Mouse (Mus musculus): Measurements from ENCODE around the gene Tm6sf2. TPM values are rescaled to one million over a fixed set of nuclear protein-coding genes. Genes with fewer than 3 reads are reported as not detected.
"Not testable (repeated sequence)": the region's sequence is repeated elsewhere in the genome, so short reads cannot be mapped to it uniquely, and the experiment has no call there.

Gene Tm6sf2
- polyA plus RNA-seq, 1 experiment from 2014 or later, result 1.0 TPM

DNA sequence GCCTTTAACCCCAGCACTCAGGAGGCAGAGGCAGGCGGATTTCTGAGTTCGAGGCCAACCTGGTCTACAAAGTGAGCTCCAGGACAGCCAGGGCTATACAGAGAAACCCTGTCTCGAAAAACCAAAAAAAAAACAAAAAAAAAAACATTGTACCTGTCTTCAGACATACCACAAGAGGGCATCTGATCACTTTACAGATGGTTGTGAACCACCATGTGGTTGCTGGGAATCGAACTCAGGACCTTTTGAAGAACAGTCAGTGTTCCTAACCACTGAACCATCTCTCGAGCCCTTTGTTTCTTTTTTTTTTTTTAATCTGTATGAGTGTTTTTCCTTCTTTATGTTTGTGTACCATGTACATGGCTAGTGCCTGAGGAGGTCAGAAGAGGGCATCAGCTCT is 22.3 kb upstream of the Tm6sf2 start:
- not testable (repeated sequence) for DNase-seq (ENCODE audit: low spot score); H3K9ac ChIP-seq; H3K27me3 ChIP-seq (ENCODE audit: control insufficient read depth, insufficient read depth, low read length); H3K4me2 ChIP-seq (replicated peaks); H3K27ac ChIP-seq; H3K9me3 ChIP-seq (ENCODE audit: control insufficient read depth, low read length); H3K4me1 ChIP-seq (replicated peaks; ENCODE audit: control insufficient read depth, insufficient read depth, low read length); H3K4me3 ChIP-seq (replicated peaks; ENCODE audit: low read length); ATAC-seq (ENCODE audit: low FRiP score)
- peaks cover 63% of the 10 kb centered on the region for H3K36me3 ChIP-seq (replicated peaks; ENCODE audit: control insufficient read depth, insufficient read depth)
- 95% methylated on average over 5 of the region's 5 CpGs for WGBS

DNA sequence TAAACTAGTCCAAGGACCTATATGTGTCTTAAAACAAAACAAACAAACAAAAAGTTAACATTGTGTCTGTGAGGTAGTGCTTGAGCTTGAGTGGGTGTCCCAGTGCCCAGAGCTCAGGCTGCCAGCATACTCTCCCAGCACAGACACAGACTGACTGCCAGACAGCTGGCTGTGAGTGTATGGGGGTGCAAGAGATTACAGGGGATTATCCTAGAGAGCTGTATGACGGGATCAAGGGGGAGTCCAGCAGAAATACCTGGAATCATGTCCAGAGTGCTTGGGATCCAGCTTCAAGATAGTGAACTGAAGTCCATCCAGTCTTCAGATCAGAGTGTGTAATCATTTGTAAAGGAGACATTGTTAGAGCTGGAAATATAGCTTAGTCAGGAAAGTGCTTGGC is 15.0 kb upstream of the Tm6sf2 start:
- Histone ChIP-seq H3K4me2 (replicated peaks) (no peak overlapping the region), H3K36me3 (replicated peaks; ENCODE audit: control insufficient read depth, insufficient read depth) (peaks cover 91% of the 10 kb centered on the region), H3K4me3 (replicated peaks; ENCODE audit: low read length) (no peak overlapping the region), H3K9ac (no peak overlapping the region), H3K9me3 (ENCODE audit: control insufficient read depth, low read length) (no peaks in the 10 kb centered on the region), H3K4me1 (replicated peaks; ENCODE audit: control insufficient read depth, insufficient read depth, low read length) (no peaks in the 10 kb centered on the region), H3K27ac (no peak overlapping the region), H3K27me3 (ENCODE audit: control insufficient read depth, insufficient read depth, low read length) (no peaks in the 10 kb centered on the region)
- 74% methylated on average over 1 of the region's 1 CpGs for WGBS
- no peak for ATAC-seq (ENCODE audit: low FRiP score)
- DNase-seq (ENCODE audit: low spot score), result no peak

DNA sequence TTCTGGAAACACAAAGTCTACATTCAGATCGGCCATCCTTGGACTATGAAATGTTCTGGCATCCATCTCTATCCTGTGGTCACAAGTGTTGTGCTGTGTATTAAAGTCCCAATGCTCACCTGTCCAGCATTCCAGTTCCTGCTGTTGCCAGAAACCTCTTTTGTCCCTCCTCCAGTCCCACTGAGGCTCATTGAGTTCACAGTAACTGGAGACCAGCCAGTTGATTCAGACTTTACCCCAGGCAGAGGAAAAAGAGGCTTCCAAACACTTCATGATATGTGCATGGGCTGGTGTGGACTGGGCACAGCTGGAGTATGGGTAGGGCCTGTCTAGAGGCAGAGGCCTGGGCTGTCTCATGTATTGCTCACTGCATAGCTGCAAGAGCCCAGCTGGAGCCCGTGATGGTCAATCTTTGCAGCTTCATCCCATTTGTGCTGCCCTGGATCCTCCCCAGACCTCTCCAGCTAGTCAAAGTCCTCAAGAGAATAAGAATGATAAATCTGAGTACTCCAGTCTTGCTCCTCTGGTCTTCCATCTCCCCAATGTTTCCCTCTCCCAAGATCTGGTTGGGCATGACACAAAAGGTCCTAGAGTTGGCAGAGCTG is 786 bp upstream of the Tm6sf2 start:
- Histone ChIP-seq H3K27ac (no peak overlapping the region), H3K4me2 (replicated peaks) (no peak overlapping the region), H3K9me3 (ENCODE audit: control insufficient read depth, low read length) (no peaks in the 10 kb centered on the region), H3K4me1 (replicated peaks; ENCODE audit: control insufficient read depth, insufficient read depth, low read length) (no peaks in the 10 kb centered on the region), H3K36me3 (replicated peaks; ENCODE audit: control insufficient read depth, insufficient read depth) (peaks cover 54% of the 10 kb centered on the region), H3K4me3 (replicated peaks; ENCODE audit: low read length) (no peak overlapping the region), H3K27me3 (ENCODE audit: control insufficient read depth, insufficient read depth, low read length) (no peaks in the 10 kb centered on the region), H3K9ac (no peak overlapping the region)
- no peak for DNase-seq (ENCODE audit: low spot score)
- ATAC-seq (ENCODE audit: low FRiP score), result no peak
- WGBS, result 93% methylated on average over 2 of the region's 2 CpGs

DNA sequence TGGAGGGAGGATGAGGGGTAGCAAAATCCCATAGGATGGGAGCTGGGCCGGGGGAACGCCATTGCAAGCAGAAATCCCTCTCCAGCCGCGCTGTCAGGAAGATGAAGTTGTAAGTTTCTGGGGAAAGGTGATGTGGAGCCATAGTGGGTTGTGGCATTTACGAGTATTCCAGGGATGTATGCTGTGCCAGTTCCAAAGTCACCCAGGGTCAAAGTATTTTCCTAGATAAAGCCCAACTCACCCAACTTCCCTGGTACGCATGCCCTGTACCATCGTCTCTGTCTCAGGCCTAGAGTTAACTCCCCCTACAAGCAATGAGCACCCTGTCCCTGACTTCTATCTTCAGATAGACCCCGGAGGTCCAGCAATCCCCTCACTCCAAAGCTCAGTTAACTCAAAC is 396 bp downstream of the Tm6sf2 start:
- no peak overlapping the region for H3K9ac ChIP-seq
- ATAC-seq (ENCODE audit: low FRiP score), result no peak
- no peak overlapping the region for H3K4me3 ChIP-seq (replicated peaks; ENCODE audit: low read length)
- no peak overlapping the region for H3K27ac ChIP-seq
- H3K27me3 ChIP-seq (ENCODE audit: control insufficient read depth, insufficient read depth, low read length), result no peaks in the 10 kb centered on the region
- H3K4me1 ChIP-seq (replicated peaks; ENCODE audit: control insufficient read depth, insufficient read depth, low read length), result no peaks in the 10 kb centered on the region
- WGBS, result 72% methylated on average over 8 of the region's 8 CpGs
- no peak for DNase-seq (ENCODE audit: low spot score)
- peaks cover 49% of the 10 kb centered on the region for H3K36me3 ChIP-seq (replicated peaks; ENCODE audit: control insufficient read depth, insufficient read depth)
- 0 out of 2 replicates have a peak overlapping the region, but pooled peaks have one; percentile 10 for H3K4me2 ChIP-seq (replicated peaks)
- H3K9me3 ChIP-seq (ENCODE audit: control insufficient read depth, low read length), result no peaks in the 10 kb centered on the region

DNA sequence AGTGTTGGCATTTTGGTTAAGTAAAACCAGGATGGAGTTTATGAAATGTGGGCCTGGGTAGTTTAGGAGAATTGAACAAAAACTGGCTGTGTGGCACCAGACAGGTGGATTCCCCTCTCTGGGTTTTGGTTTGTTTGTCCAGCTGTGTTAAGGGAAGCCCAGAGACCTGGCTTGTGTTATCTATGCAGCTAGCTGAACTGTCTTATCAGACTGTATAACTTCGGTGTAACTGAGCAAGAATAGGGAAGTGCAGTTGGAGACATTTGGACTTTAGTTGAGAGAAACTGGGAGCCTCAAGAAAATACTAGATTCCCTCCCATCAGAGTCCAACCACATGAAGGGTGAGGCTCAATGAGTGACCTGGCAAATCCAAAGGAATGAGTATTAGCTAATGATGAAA is 958 bp downstream of the Tm6sf2 start:
- 81% methylated on average over 1 of the region's 1 CpGs for WGBS
- H3K36me3 ChIP-seq (replicated peaks; ENCODE audit: control insufficient read depth, insufficient read depth), result peaks cover 46% of the 10 kb centered on the region
- no peak for ATAC-seq (ENCODE audit: low FRiP score)

DNA sequence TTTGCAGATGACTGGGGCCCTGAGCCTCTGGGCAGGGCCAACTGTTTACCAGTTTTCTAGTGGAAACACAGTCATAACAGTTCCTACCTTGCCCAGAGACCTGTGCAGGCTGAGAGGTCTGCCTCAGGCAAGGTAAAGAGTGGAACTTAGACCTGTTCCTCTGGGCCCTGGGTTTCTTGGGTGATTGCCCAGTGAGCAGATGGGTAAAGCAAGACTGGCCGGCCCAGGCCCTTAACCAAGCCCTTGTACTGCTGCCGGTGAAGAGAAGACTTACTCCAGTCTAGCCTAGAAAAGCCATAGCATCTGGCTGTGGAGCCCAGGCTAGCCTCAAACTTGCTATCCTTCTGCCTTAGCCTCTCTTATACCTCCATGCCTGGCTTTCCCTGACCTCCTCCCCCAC is 9.3 kb downstream of the Tm6sf2 start:
- ATAC-seq (ENCODE audit: low FRiP score) (no peak), DNase-seq (ENCODE audit: low spot score) (no peak)
- Histone ChIP-seq H3K9ac (no peak overlapping the region), H3K4me1 (replicated peaks; ENCODE audit: control insufficient read depth, insufficient read depth, low read length) (peaks cover 15% of the 10 kb centered on the region), H3K4me2 (replicated peaks) (no peak overlapping the region), H3K4me3 (replicated peaks; ENCODE audit: low read length) (no peak overlapping the region), H3K27ac (no peak overlapping the region), H3K36me3 (replicated peaks; ENCODE audit: control insufficient read depth, insufficient read depth) (peaks cover 9% of the 10 kb centered on the region), H3K9me3 (ENCODE audit: control insufficient read depth, low read length) (no peaks in the 10 kb centered on the region), H3K27me3 (ENCODE audit: control insufficient read depth, insufficient read depth, low read length) (peaks cover 50% of the 10 kb centered on the region)
- 70% methylated on average over 2 of the region's 2 CpGs for WGBS

More for the DNA sequence above, 958 bp downstream of the Tm6sf2 start:
- no peaks in the 10 kb centered on the region for H3K27me3 ChIP-seq (ENCODE audit: control insufficient read depth, insufficient read depth, low read length)
- no peak overlapping the region for H3K4me2 ChIP-seq (replicated peaks)
- H3K4me3 ChIP-seq (replicated peaks; ENCODE audit: low read length), result no peak overlapping the region
- no peak overlapping the region for H3K27ac ChIP-seq
- no peak overlapping the region for H3K9ac ChIP-seq
- H3K4me1 ChIP-seq (replicated peaks; ENCODE audit: control insufficient read depth, insufficient read depth, low read length), result no peaks in the 10 kb centered on the region
- no peak for DNase-seq (ENCODE audit: low spot score)
- H3K9me3 ChIP-seq (ENCODE audit: control insufficient read depth, low read length), result no peaks in the 10 kb centered on the region

DNA sequence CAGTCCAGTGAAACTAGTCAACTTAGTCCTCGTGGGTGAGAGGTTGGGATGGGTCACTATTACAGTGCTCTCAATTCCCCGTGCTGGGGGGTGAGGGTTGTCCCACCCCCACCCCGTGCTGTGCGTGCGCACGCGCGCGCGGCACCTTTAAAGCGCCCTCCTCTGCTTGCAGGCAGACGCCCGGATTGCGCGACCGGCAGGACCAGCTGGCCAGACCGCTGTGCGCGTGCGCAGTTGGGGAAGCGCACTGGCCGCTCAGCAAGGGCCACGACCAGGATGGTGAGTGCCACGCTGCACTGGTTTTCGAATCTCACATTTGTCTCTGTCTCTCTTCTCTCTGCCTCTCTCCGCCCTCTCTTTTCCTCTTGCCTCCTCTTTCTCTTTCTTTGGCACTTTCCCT is 10.6 kb downstream of the Tm6sf2 start, which contains the start of gene Hapln4:
Gene Hapln4, plus strand, starts transcription at position 173 of the 400 bp plus-strand sequence.
- H3K27me3 ChIP-seq (ENCODE audit: control insufficient read depth, insufficient read depth, low read length), result peaks cover 63% of the 10 kb centered on the region
- under 1% methylated on average over 26 of the region's 26 CpGs for WGBS
- peak within 1 kb of the TSS; percentile 43 for H3K4me3 ChIP-seq (replicated peaks; ENCODE audit: low read length)
- no peaks in the 10 kb centered on the region for H3K9me3 ChIP-seq (ENCODE audit: control insufficient read depth, low read length)
- no peak within 1 kb of the TSS for H3K27ac ChIP-seq
- peak within 1 kb of the TSS; percentile 41 for H3K9ac ChIP-seq
- H3K36me3 ChIP-seq (replicated peaks; ENCODE audit: control insufficient read depth, insufficient read depth), result peaks cover under 1% of the 10 kb centered on the region; the same call in 1 of the 2 replicates
- DNase-seq (ENCODE audit: low spot score), result no peak
- H3K4me2 ChIP-seq (replicated peaks), result peak within 1 kb of the TSS; percentile 95
- peaks cover 20% of the 10 kb centered on the region for H3K4me1 ChIP-seq (replicated peaks; ENCODE audit: control insufficient read depth, insufficient read depth, low read length)
- ATAC-seq (ENCODE audit: low FRiP score), result no peak

DNA sequence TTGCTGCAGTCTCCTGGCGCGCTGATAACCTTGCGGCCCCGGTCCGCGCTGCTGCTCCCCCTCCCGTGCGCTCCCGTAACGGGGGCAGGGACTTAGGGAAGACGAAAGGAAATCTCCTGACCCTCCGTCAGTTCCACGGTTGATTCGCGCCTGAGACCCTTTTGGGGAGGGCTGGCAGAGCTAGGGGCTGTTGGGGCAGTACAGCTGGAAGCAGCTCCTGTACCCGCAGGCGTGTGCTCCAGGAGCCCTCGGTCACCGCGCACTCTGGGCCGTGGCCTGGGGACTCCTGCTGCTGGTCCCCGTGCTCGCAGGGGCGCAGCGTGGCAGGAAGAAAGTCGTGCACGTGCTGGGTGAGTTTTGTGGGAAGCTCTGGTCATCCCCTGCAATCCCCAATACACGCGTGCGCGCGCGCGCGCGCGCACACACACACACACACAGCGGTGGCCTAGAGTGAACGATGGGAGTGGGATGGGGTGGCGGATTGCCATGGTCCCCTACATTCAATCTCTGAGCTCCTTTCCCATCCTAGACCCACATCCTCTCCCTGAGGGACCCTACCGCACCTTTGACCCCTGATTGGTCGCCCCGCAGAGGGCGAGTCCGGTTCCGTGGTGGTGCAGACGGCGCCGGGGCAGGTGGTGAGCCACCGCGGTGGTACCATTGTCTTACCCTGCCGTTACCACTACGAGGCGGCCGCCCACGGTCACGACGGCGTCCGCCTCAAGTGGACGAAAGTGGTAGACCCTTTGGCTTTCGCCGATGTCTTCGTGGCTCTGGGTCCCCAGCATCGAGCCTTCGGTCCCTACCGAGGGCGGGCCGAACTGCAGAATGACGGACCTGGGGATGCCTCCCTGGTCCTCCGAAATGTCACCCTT is 11.7 kb downstream of the Tm6sf2 start:
- H3K9ac ChIP-seq, result peak overlapping the region; percentile 41
- peak overlapping the region; percentile 43 for H3K4me3 ChIP-seq (replicated peaks; ENCODE audit: low read length)
- under 1% methylated on average over 68 of the region's 71 CpGs for WGBS
- no peaks in the 10 kb centered on the region for H3K36me3 ChIP-seq (replicated peaks; ENCODE audit: control insufficient read depth, insufficient read depth)
- H3K4me1 ChIP-seq (replicated peaks; ENCODE audit: control insufficient read depth, insufficient read depth, low read length), result peaks cover 24% of the 10 kb centered on the region
- 0 out of 2 replicates have a peak, but pooled peaks have one; percentile 19 for ATAC-seq (ENCODE audit: low FRiP score)
- peak; percentile 50 for DNase-seq (ENCODE audit: low spot score)
- H3K4me2 ChIP-seq (replicated peaks), result peak overlapping the region; percentile 95
- no peaks in the 10 kb centered on the region for H3K9me3 ChIP-seq (ENCODE audit: control insufficient read depth, low read length)
- H3K27ac ChIP-seq, result no peak overlapping the region
- peaks cover 74% of the 10 kb centered on the region for H3K27me3 ChIP-seq (ENCODE audit: control insufficient read depth, insufficient read depth, low read length)

DNA sequence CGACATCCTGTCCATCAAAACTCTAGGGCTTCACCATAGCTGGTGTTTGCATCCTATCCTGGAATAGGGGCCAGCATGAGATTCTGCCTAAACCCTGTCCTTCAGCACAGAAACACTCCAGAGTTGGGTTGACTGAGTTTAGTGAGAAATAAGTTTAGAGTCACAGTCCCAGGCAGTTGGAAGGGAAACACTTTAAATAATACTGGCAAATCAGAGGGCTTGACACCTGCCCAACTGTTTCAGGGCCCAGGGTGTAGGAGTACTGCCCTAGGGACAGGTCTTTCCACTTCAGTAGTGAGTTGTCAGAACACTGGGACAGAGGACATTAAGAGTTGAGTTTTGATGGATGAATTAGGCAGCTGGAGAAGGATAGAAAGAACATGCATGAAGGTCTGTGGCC is 13.4 kb downstream of the Tm6sf2 start:
- Histone ChIP-seq H3K4me1 (replicated peaks; ENCODE audit: control insufficient read depth, insufficient read depth, low read length) (peaks cover 31% of the 10 kb centered on the region), H3K4me2 (replicated peaks) (no peak overlapping the region), H3K9me3 (ENCODE audit: control insufficient read depth, low read length) (no peaks in the 10 kb centered on the region), H3K36me3 (replicated peaks; ENCODE audit: control insufficient read depth, insufficient read depth) (no peaks in the 10 kb centered on the region), H3K27ac (no peak overlapping the region), H3K27me3 (ENCODE audit: control insufficient read depth, insufficient read depth, low read length) (peaks cover 77% of the 10 kb centered on the region), H3K9ac (no peak overlapping the region), H3K4me3 (replicated peaks; ENCODE audit: low read length) (no peak overlapping the region)
- 29% methylated on average over 1 of the region's 1 CpGs for WGBS
- ATAC-seq (ENCODE audit: low FRiP score) (no peak), DNase-seq (ENCODE audit: low spot score) (no peak)

Data from hindbrain, embryonic 14.5 days (tissue).